Mouse (Mus musculus) ES-Bruce4 (cell line): ENCODE data around the gene Cacna1a. TPM values are rescaled to one million over a fixed set of nuclear protein-coding genes. Genes with fewer than 3 reads are reported as not detected.
A peak's percentile ranks its signal among the peaks of the same experiment; 100 is the strongest.

Experiments
- H3K27ac ChIP-seq: 2 replicates; pipeline ENCODE4 v1.5.1; 2012; ENCODE audit warnings: low read length, inconsistent platforms; ENCODE audit not compliant: insufficient read depth
- H3K27me3 ChIP-seq: 2 replicates; pipeline ENCODE4 v1.6.1; 2012; ENCODE audit warnings: mild to moderate bottlenecking, low read length, inconsistent platforms; ENCODE audit not compliant: control insufficient read depth, poor library complexity, insufficient read depth, severe bottlenecking
- H3K36me3 ChIP-seq: 2 replicates; pipeline ENCODE4 v1.6.1; 2012; ENCODE audit warnings: inconsistent platforms, mild to moderate bottlenecking, low read length, moderate library complexity; ENCODE audit not compliant: control insufficient read depth, poor library complexity, insufficient read depth, severe bottlenecking
- H3K4me1 ChIP-seq: one replicate; pipeline ENCODE4 v1.8.1; 2011; ENCODE audit warnings: low read length; ENCODE audit not compliant: control insufficient read depth, insufficient read depth
- H3K4me3 ChIP-seq: 2 replicates; pipeline ENCODE4 v1.5.1; 2011; ENCODE audit warnings: low read depth, mild to moderate bottlenecking, low read length
- H3K9ac ChIP-seq: 2 replicates; pipeline ENCODE4 v1.6.1; 2012; ENCODE audit warnings: low read depth, mild to moderate bottlenecking, inconsistent platforms; ENCODE audit not compliant: poor library complexity, severe bottlenecking
- H3K9me3 ChIP-seq: replicated peaks from 2 replicates; pipeline ENCODE4 v1.6.1; 2012; ENCODE audit warnings: mild to moderate bottlenecking, low read length, inconsistent platforms; ENCODE audit not compliant: control insufficient read depth, poor library complexity, insufficient read depth, severe bottlenecking
- CTCF ChIP-seq: IDR thresholded peaks from one replicate; pipeline ENCODE4 v1.8.1; 2011; ENCODE audit warnings: low read depth, low read length
- EP300 ChIP-seq: IDR thresholded peaks from 2 replicates; pipeline ENCODE4 v1.6.1; 2011; ENCODE audit warnings: low read depth, low read length; ENCODE audit not compliant: insufficient read depth
- POLR2A ChIP-seq: IDR thresholded peaks from one replicate; pipeline ENCODE4 v1.8.1; 2011; ENCODE audit warnings: low read length; ENCODE audit not compliant: insufficient read depth
- polyA plus RNA-seq: library from polyadenylated mRNA; stranded (reverse); fragments of >200 nt; gene quantifications from 2 replicates; pipeline ENCODE4 v1.2.4, GENCODE M21; 2011; ENCODE audit warnings: low read depth; ENCODE audit not compliant: missing spikeins, insufficient read depth, insufficient read length

The Cacna1a gene
- polyA plus RNA-seq, 1 experiment = 24.0 TPM

GRCm38 (mm10) chr8:84636051-84636691 is 247.9 kb downstream of the Cacna1a start:
- TF ChIP-seq POLR2A = no peak
- TF ChIP-seq EP300 = no peak
- TF ChIP-seq CTCF = no peak
- no peak overlapping the region for H3K4me3 ChIP-seq
- H3K9me3 ChIP-seq = peaks cover 7% of the 10 kb centered on the region
- H3K4me1 ChIP-seq = peaks cover 11% of the 10 kb centered on the region
- H3K27me3 ChIP-seq = no peaks in the 10 kb centered on the region
- H3K36me3 ChIP-seq = no peaks in the 10 kb centered on the region
- no peak overlapping the region for H3K9ac ChIP-seq
- no peak overlapping the region for H3K27ac ChIP-seq

- TF ChIP-seq EP300 (no peak), CTCF (no peak), POLR2A (no peak)
- H3K4me1 ChIP-seq = peaks cover 11% of the 10 kb centered on the region
- H3K36me3 ChIP-seq = no peaks in the 10 kb centered on the region
Measured at GRCm38 (mm10) chr8:84637946-84638554, 249.8 kb downstream of the Cacna1a start.

GRCm38 (mm10) chr8:84638555-84639161 is 250.4 kb downstream of the Cacna1a start:
- Histone ChIP-seq H3K4me3 (peak overlapping the region; percentile 58), H3K36me3 (no peaks in the 10 kb centered on the region), H3K4me1 (peaks cover 11% of the 10 kb centered on the region), H3K9ac (peak overlapping the region; percentile 92), H3K27ac (peak overlapping the region; percentile 43), H3K9me3 (no peaks in the 10 kb centered on the region), H3K27me3 (no peaks in the 10 kb centered on the region)
- TF ChIP-seq CTCF (no peak), POLR2A (no peak), EP300 (no peak)

More at GRCm38 (mm10) chr8:84637946-84638554, 249.8 kb downstream of the Cacna1a start:
- Histone ChIP-seq H3K27me3 (no peaks in the 10 kb centered on the region), H3K9ac (peak overlapping the region; percentile 92), H3K27ac (peak overlapping the region; percentile 43), H3K9me3 (no peaks in the 10 kb centered on the region), H3K4me3 (peak overlapping the region; percentile 58)

GRCm38 (mm10) chr8:84639162-84640009 is 251.1 kb downstream of the Cacna1a start:
- Histone ChIP-seq H3K4me3 (peak overlapping the region; percentile 73), H3K4me1 (peaks cover 11% of the 10 kb centered on the region), H3K27ac (peak overlapping the region; percentile 46), H3K36me3 (no peaks in the 10 kb centered on the region), H3K27me3 (no peaks in the 10 kb centered on the region), H3K9me3 (no peaks in the 10 kb centered on the region), H3K9ac (peak overlapping the region; percentile 92)
- TF ChIP-seq POLR2A (peak; percentile 25), CTCF (peak; percentile 47), EP300 (no peak)

GRCm38 (mm10) chr8:84640010-84640588 is 251.9 kb downstream of the Cacna1a start:
- no peak for TF ChIP-seq EP300
- TF ChIP-seq CTCF = no peak
- no peak for TF ChIP-seq POLR2A
- Histone ChIP-seq H3K27ac (peak overlapping the region; percentile 62), H3K4me3 (peak overlapping the region; percentile 73), H3K4me1 (peaks cover 4% of the 10 kb centered on the region), H3K27me3 (no peaks in the 10 kb centered on the region), H3K9me3 (no peaks in the 10 kb centered on the region), H3K9ac (peak overlapping the region; percentile 63), H3K36me3 (no peaks in the 10 kb centered on the region)
